Mouse (Mus musculus): ENCODE measurements at regions not wholly inside any gene's neighbourhood (a gene's known extent, or its start where the extent isn't known, plus 50 kb on each side); places are given as distances from the start of the nearest gene placed in this dataset.

- Histone ChIP-seq H3K36me3 (ENCODE audit: control insufficient read depth, insufficient read depth, low read length) (no peaks in the 10 kb centered on the region), H3K27ac (replicated peaks; ENCODE audit: low read depth, low read length) (no peak overlapping the region), H3K4me2 (ENCODE audit: low read depth, severe bottlenecking) (no peak overlapping the region), H3K27me3 (ENCODE audit: control insufficient read depth, insufficient read depth, low read length) (no peaks in the 10 kb centered on the region), H3K9ac (ENCODE audit: low read length) (no peak overlapping the region), H3K4me1 (ENCODE audit: control insufficient read depth, insufficient read depth, low read length) (no peaks in the 10 kb centered on the region), H3K9me3 (ENCODE audit: control insufficient read depth, low read length) (no peaks in the 10 kb centered on the region), H3K4me3 (ENCODE audit: low read depth, low read length) (no peak overlapping the region)
- ATAC-seq (ENCODE audit: insufficient number of reproducible peaks, low FRiP score, low TSS enrichment, low read depth) (no peak), DNase-seq (ENCODE audit: low spot score) (no peak)
- WGBS, result 59% methylated on average over 2 of the region's 2 CpGs
Measured at GRCm38 (mm10) chr13:83159969-83160368, 343.9 kb upstream of the Mef2c start.

- Histone ChIP-seq H3K9ac (ENCODE audit: low read length) (no peak overlapping the region), H3K27me3 (ENCODE audit: control insufficient read depth, insufficient read depth, low read length) (no peaks in the 10 kb centered on the region), H3K4me1 (ENCODE audit: control insufficient read depth, insufficient read depth, low read length) (no peaks in the 10 kb centered on the region), H3K4me2 (ENCODE audit: low read depth, severe bottlenecking) (no peak overlapping the region), H3K9me3 (ENCODE audit: control insufficient read depth, low read length) (no peaks in the 10 kb centered on the region), H3K4me3 (ENCODE audit: low read depth, low read length) (no peak overlapping the region), H3K36me3 (ENCODE audit: control insufficient read depth, insufficient read depth, low read length) (no peaks in the 10 kb centered on the region), H3K27ac (replicated peaks; ENCODE audit: low read depth, low read length) (no peak overlapping the region)
- WGBS, result 93% methylated on average over 4 of the region's 4 CpGs
- DNase-seq (ENCODE audit: low spot score) (no peak), ATAC-seq (ENCODE audit: insufficient number of reproducible peaks, low FRiP score, low TSS enrichment, low read depth) (no peak)
Measured at GRCm38 (mm10) chr13:83162761-83163160, 341.1 kb upstream of the Mef2c start.

- Histone ChIP-seq H3K27ac (replicated peaks; ENCODE audit: low read depth, low read length) (no peak overlapping the region), H3K4me1 (ENCODE audit: control insufficient read depth, insufficient read depth, low read length) (no peaks in the 10 kb centered on the region), H3K36me3 (ENCODE audit: control insufficient read depth, insufficient read depth, low read length) (no peaks in the 10 kb centered on the region), H3K9me3 (ENCODE audit: control insufficient read depth, low read length) (no peaks in the 10 kb centered on the region), H3K4me3 (ENCODE audit: low read depth, low read length) (no peak overlapping the region), H3K4me2 (ENCODE audit: low read depth, severe bottlenecking) (no peak overlapping the region), H3K27me3 (ENCODE audit: control insufficient read depth, insufficient read depth, low read length) (no peaks in the 10 kb centered on the region), H3K9ac (ENCODE audit: low read length) (no peak overlapping the region)
- ATAC-seq (ENCODE audit: insufficient number of reproducible peaks, low FRiP score, low TSS enrichment, low read depth) (no peak), DNase-seq (ENCODE audit: low spot score) (no peak)
- WGBS, result 69% methylated on average over 2 of the region's 2 CpGs
Measured at GRCm38 (mm10) chr13:83175086-83175485, 328.7 kb upstream of the Mef2c start.

GRCm38 (mm10) chr13:83201931-83202671 lies 301.7 kb upstream of the Mef2c start:
- no peak for ATAC-seq (ENCODE audit: insufficient number of reproducible peaks, low FRiP score, low TSS enrichment, low read depth)
- no peak overlapping the region for H3K27ac ChIP-seq (replicated peaks; ENCODE audit: low read depth, low read length)
- no peak overlapping the region for H3K4me2 ChIP-seq (ENCODE audit: low read depth, severe bottlenecking)
- no peak overlapping the region for H3K4me3 ChIP-seq (ENCODE audit: low read depth, low read length)
- DNase-seq (ENCODE audit: low spot score), result no peak
- H3K9ac ChIP-seq (ENCODE audit: low read length), result no peak overlapping the region
- no peaks in the 10 kb centered on the region for H3K27me3 ChIP-seq (ENCODE audit: control insufficient read depth, insufficient read depth, low read length)
- no peaks in the 10 kb centered on the region for H3K36me3 ChIP-seq (ENCODE audit: control insufficient read depth, insufficient read depth, low read length)
- WGBS, result 87% methylated on average over 3 of the region's 3 CpGs
- H3K9me3 ChIP-seq (ENCODE audit: control insufficient read depth, low read length), result no peaks in the 10 kb centered on the region
- H3K4me1 ChIP-seq (ENCODE audit: control insufficient read depth, insufficient read depth, low read length), result no peaks in the 10 kb centered on the region

- ATAC-seq (ENCODE audit: insufficient number of reproducible peaks, low FRiP score, low TSS enrichment, low read depth) (no peak), DNase-seq (ENCODE audit: low spot score) (no peak)
- H3K36me3 ChIP-seq (ENCODE audit: control insufficient read depth, insufficient read depth, low read length), result no peaks in the 10 kb centered on the region
- WGBS, result 82% methylated on average over 1 of the region's 1 CpGs
- no peak overlapping the region for H3K4me2 ChIP-seq (ENCODE audit: low read depth, severe bottlenecking)
- H3K4me1 ChIP-seq (ENCODE audit: control insufficient read depth, insufficient read depth, low read length), result no peaks in the 10 kb centered on the region
- no peak overlapping the region for H3K9ac ChIP-seq (ENCODE audit: low read length)
- no peaks in the 10 kb centered on the region for H3K27me3 ChIP-seq (ENCODE audit: control insufficient read depth, insufficient read depth, low read length)
- no peak overlapping the region for H3K27ac ChIP-seq (replicated peaks; ENCODE audit: low read depth, low read length)
- H3K9me3 ChIP-seq (ENCODE audit: control insufficient read depth, low read length), result no peaks in the 10 kb centered on the region
- H3K4me3 ChIP-seq (ENCODE audit: low read depth, low read length), result no peak overlapping the region
Measured at GRCm38 (mm10) chr13:83206622-83207021, 297.2 kb upstream of the Mef2c start.

GRCm38 (mm10) chr13:83207513-83207912 lies 296.3 kb upstream of the Mef2c start:
- 86% methylated on average over 4 of the region's 4 CpGs for WGBS
- Histone ChIP-seq H3K27me3 (ENCODE audit: control insufficient read depth, insufficient read depth, low read length) (no peaks in the 10 kb centered on the region), H3K4me1 (ENCODE audit: control insufficient read depth, insufficient read depth, low read length) (no peaks in the 10 kb centered on the region), H3K4me3 (ENCODE audit: low read depth, low read length) (no peak overlapping the region), H3K36me3 (ENCODE audit: control insufficient read depth, insufficient read depth, low read length) (no peaks in the 10 kb centered on the region), H3K4me2 (ENCODE audit: low read depth, severe bottlenecking) (no peak overlapping the region), H3K9me3 (ENCODE audit: control insufficient read depth, low read length) (no peaks in the 10 kb centered on the region), H3K9ac (ENCODE audit: low read length) (no peak overlapping the region), H3K27ac (replicated peaks; ENCODE audit: low read depth, low read length) (no peak overlapping the region)
- DNase-seq (ENCODE audit: low spot score) (no peak), ATAC-seq (ENCODE audit: insufficient number of reproducible peaks, low FRiP score, low TSS enrichment, low read depth) (no peak)

GRCm38 (mm10) chr13:83208111-83208510 lies 295.7 kb upstream of the Mef2c start:
- no peak for ATAC-seq (ENCODE audit: insufficient number of reproducible peaks, low FRiP score, low TSS enrichment, low read depth)

GRCm38 (mm10) chr13:83214811-83215210 lies 289.0 kb upstream of the Mef2c start:
- ATAC-seq (ENCODE audit: insufficient number of reproducible peaks, low FRiP score, low TSS enrichment, low read depth), result no peak
- H3K4me2 ChIP-seq (ENCODE audit: low read depth, severe bottlenecking), result no peak overlapping the region

More at GRCm38 (mm10) chr13:83208111-83208510, 295.7 kb upstream of the Mef2c start:
- Histone ChIP-seq H3K4me2 (ENCODE audit: low read depth, severe bottlenecking) (no peak overlapping the region), H3K9ac (ENCODE audit: low read length) (no peak overlapping the region), H3K27ac (replicated peaks; ENCODE audit: low read depth, low read length) (no peak overlapping the region), H3K4me1 (ENCODE audit: control insufficient read depth, insufficient read depth, low read length) (no peaks in the 10 kb centered on the region), H3K9me3 (ENCODE audit: control insufficient read depth, low read length) (no peaks in the 10 kb centered on the region), H3K4me3 (ENCODE audit: low read depth, low read length) (no peak overlapping the region), H3K27me3 (ENCODE audit: control insufficient read depth, insufficient read depth, low read length) (no peaks in the 10 kb centered on the region), H3K36me3 (ENCODE audit: control insufficient read depth, insufficient read depth, low read length) (no peaks in the 10 kb centered on the region)
- WGBS, result 73% methylated on average over 5 of the region's 5 CpGs
- no peak for DNase-seq (ENCODE audit: low spot score)

GRCm38 (mm10) chr13:83216454-83216853 lies 287.4 kb upstream of the Mef2c start:
- no peak for DNase-seq (ENCODE audit: low spot score)
- Histone ChIP-seq H3K4me1 (ENCODE audit: control insufficient read depth, insufficient read depth, low read length) (no peaks in the 10 kb centered on the region), H3K9ac (ENCODE audit: low read length) (no peak overlapping the region), H3K4me3 (ENCODE audit: low read depth, low read length) (no peak overlapping the region), H3K4me2 (ENCODE audit: low read depth, severe bottlenecking) (no peak overlapping the region), H3K27ac (replicated peaks; ENCODE audit: low read depth, low read length) (no peak overlapping the region), H3K9me3 (ENCODE audit: control insufficient read depth, low read length) (no peaks in the 10 kb centered on the region), H3K27me3 (ENCODE audit: control insufficient read depth, insufficient read depth, low read length) (no peaks in the 10 kb centered on the region), H3K36me3 (ENCODE audit: control insufficient read depth, insufficient read depth, low read length) (no peaks in the 10 kb centered on the region)
- WGBS, result 87% methylated on average over 3 of the region's 3 CpGs
- ATAC-seq (ENCODE audit: insufficient number of reproducible peaks, low FRiP score, low TSS enrichment, low read depth), result no peak

More at GRCm38 (mm10) chr13:83214811-83215210, 289.0 kb upstream of the Mef2c start:
- H3K36me3 ChIP-seq (ENCODE audit: control insufficient read depth, insufficient read depth, low read length), result no peaks in the 10 kb centered on the region
- no peaks in the 10 kb centered on the region for H3K27me3 ChIP-seq (ENCODE audit: control insufficient read depth, insufficient read depth, low read length)
- no peak for DNase-seq (ENCODE audit: low spot score)
- no peak overlapping the region for H3K4me3 ChIP-seq (ENCODE audit: low read depth, low read length)
- H3K4me1 ChIP-seq (ENCODE audit: control insufficient read depth, insufficient read depth, low read length), result no peaks in the 10 kb centered on the region
- no peak overlapping the region for H3K27ac ChIP-seq (replicated peaks; ENCODE audit: low read depth, low read length)
- H3K9ac ChIP-seq (ENCODE audit: low read length), result no peak overlapping the region
- no peaks in the 10 kb centered on the region for H3K9me3 ChIP-seq (ENCODE audit: control insufficient read depth, low read length)

Data from limb, embryonic 11.5 days (tissue).